Mouse (Mus musculus): ENCODE measurements around the gene Kcnk5. TPM values are rescaled to one million over a fixed set of nuclear protein-coding genes. Genes with fewer than 3 reads are reported as not detected.

Kcnk5 gene
- total and polyA plus RNA-seq, 3 experiments: 8.7 to 12.5 (median 11.7) TPM

DNA sequence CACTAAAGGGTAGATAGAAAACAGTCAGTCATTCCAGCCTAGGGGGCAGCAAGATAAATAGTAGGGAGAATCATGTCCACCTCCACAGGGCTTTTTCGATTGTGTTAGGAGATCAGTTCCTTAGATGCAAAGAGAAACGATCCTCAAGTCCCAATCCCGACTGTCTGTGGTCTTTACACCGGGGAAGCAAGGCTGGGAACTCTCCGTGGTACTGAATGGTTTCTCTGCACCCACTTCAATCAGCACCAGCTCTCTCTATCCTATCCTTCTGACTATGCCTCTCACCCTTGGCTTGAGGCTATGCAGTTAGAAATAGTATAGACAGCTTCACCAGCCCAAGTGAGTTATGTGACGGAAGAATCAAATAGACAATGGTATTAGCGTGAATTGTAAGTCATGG, 88.1 kb downstream of the Kcnk5 start:
- H3K9ac ChIP-seq (ENCODE audit: insufficient read depth, low read depth): no peak overlapping the region
- no peaks in the 10 kb centered on the region for H3K79me2 ChIP-seq (replicated peaks; ENCODE audit: control insufficient read depth, extremely low read depth, insufficient read depth, poor library complexity, severe bottlenecking)
- no peak for TF ChIP-seq ZKSCAN1 (IDR thresholded peaks at IDR 0.05; ENCODE audit: borderline replicate concordance, low read depth, low read length)
- TF ChIP-seq ELF1 (IDR thresholded peaks at IDR 0.05; ENCODE audit: low read depth, low read length): no peak
- TF ChIP-seq RAD21 (IDR thresholded peaks at IDR 0.05; ENCODE audit: low read depth, low read length): no peak
- peaks cover 5% of the 10 kb centered on the region for H3K9me3 ChIP-seq (replicated peaks; ENCODE audit: low read length)
- in situ Hi-C loops (cut with MboI; ENCODE audit: low pct_ligation_motif_present, low pct_unique_long_range_greater_than_20kb, low sequenced_read_pairs) (no loop called here), dilution Hi-C loops (cut with MboI; ENCODE audit: extremely low pct_ligation_motif_present, extremely low pct_unique_long_range_greater_than_20kb, low sequenced_read_pairs) (no loop called here)
- H3K4me3 ChIP-seq (replicated peaks in 1 of 3; ENCODE audit: low read depth in 2 of 3, low read length in 2 of 3, poor library complexity in 1 of 3): no peak overlapping the region
- H3K4me2 ChIP-seq (ENCODE audit: insufficient read depth, low read depth, poor library complexity, severe bottlenecking): no peak overlapping the region
- no peaks in the 10 kb centered on the region for H3K4me1 ChIP-seq (ENCODE audit: control insufficient read depth in 1 of 2, insufficient read depth in 2 of 2)
- DNase-seq (ENCODE audit: extremely low read depth): no peak
- H3K27me3 ChIP-seq (replicated peaks): peaks cover 59% of the 10 kb centered on the region
- H3K36me3 ChIP-seq (replicated peaks in 1 of 2; ENCODE audit: control insufficient read depth in 1 of 2, insufficient read depth in 1 of 2, low read length in 1 of 2): no peaks in the 10 kb centered on the region
- no peak overlapping the region for H3K27ac ChIP-seq (ENCODE audit: insufficient read depth, low read depth)

Other genes starting within 250 kb of the Kcnk5 start
- gene Gng2, start 204.2 kb downstream of the Kcnk5 start, total RNA-seq (2012; rRNA removed): 62.9 and 63.4 TPM in 2 replicates
- 61.8 and 67.7 TPM in 2 replicates for gene Gng2, start 204.2 kb downstream of the Kcnk5 start, total RNA-seq (2014; rRNA removed)
- gene Gng2, start 204.2 kb downstream of the Kcnk5 start, polyA plus RNA-seq (2012; ENCODE audit: insufficient read length, low read depth): 52.1 and 70.0 TPM in 2 replicates
- 5.9 and 6.0 TPM in 2 replicates for gene Saysd1, start 43.3 kb downstream of the Kcnk5 start, total RNA-seq (2012; rRNA removed)
- 6.3 and 6.6 TPM in 2 replicates for gene Saysd1, start 43.3 kb downstream of the Kcnk5 start, total RNA-seq (2014; rRNA removed)
- 5.3 and 5.5 TPM in 2 replicates for gene Saysd1, start 43.3 kb downstream of the Kcnk5 start, polyA plus RNA-seq (2012; ENCODE audit: insufficient read length, low read depth)
- gene Kcnk16, start 87.4 kb upstream of the Kcnk5 start, total RNA-seq (2012; rRNA removed): not detected in 2 replicates
- not detected in 2 replicates for gene Kcnk16, start 87.4 kb upstream of the Kcnk5 start, total RNA-seq (2014; rRNA removed)
- gene Kcnk16, start 87.4 kb upstream of the Kcnk5 start, polyA plus RNA-seq (2012; ENCODE audit: insufficient read length, low read depth): not detected in 2 replicates
- 11.2 and 14.8 TPM in 2 replicates for gene Nudt13, start 112.9 kb upstream of the Kcnk5 start, total RNA-seq (2012; rRNA removed)
- 10.9 and 12.9 TPM in 2 replicates for gene Nudt13, start 112.9 kb upstream of the Kcnk5 start, total RNA-seq (2014; rRNA removed)
- gene Nudt13, start 112.9 kb upstream of the Kcnk5 start, polyA plus RNA-seq (2012; ENCODE audit: insufficient read length, low read depth): 11.1 and 11.4 TPM in 2 replicates
- gene Ecd, start 166.3 kb upstream of the Kcnk5 start, total RNA-seq (2012; rRNA removed): 61.4 and 72.5 TPM in 2 replicates
- gene Ecd, start 166.3 kb upstream of the Kcnk5 start, total RNA-seq (2014; rRNA removed): 105 TPM in 2 replicates
- 98.3 and 112 TPM in 2 replicates for gene Ecd, start 166.3 kb upstream of the Kcnk5 start, polyA plus RNA-seq (2012; ENCODE audit: insufficient read length, low read depth)
- 15.8 and 16.7 TPM in 2 replicates for gene Fam149b, start 166.4 kb upstream of the Kcnk5 start, total RNA-seq (2012; rRNA removed)
- 19.3 and 21.9 TPM in 2 replicates for gene Fam149b, start 166.4 kb upstream of the Kcnk5 start, total RNA-seq (2014; rRNA removed)
- gene Fam149b, start 166.4 kb upstream of the Kcnk5 start, polyA plus RNA-seq (2012; ENCODE audit: insufficient read length, low read depth): 19.8 and 20.0 TPM in 2 replicates
- gene Dnajc9, start 207.1 kb upstream of the Kcnk5 start, total RNA-seq (2012; rRNA removed): 123 and 147 TPM in 2 replicates
- gene Dnajc9, start 207.1 kb upstream of the Kcnk5 start, total RNA-seq (2014; rRNA removed): 223 and 261 TPM in 2 replicates
- 166 and 208 TPM in 2 replicates for gene Dnajc9, start 207.1 kb upstream of the Kcnk5 start, polyA plus RNA-seq (2012; ENCODE audit: insufficient read length, low read depth)
- gene Mrps16, start 211.8 kb upstream of the Kcnk5 start, total RNA-seq (2012; rRNA removed): 112 and 128 TPM in 2 replicates
- gene Mrps16, start 211.8 kb upstream of the Kcnk5 start, total RNA-seq (2014; rRNA removed): 92.9 and 97.2 TPM in 2 replicates
- 107 and 110 TPM in 2 replicates for gene Mrps16, start 211.8 kb upstream of the Kcnk5 start, polyA plus RNA-seq (2012; ENCODE audit: insufficient read length, low read depth)

Data from CH12.LX (cell line).